Mouse (Mus musculus): ENCODE measurements around the gene Egfl6. TPM values are rescaled to one million over a fixed set of nuclear protein-coding genes. Genes with fewer than 3 reads are reported as not detected.

Gene Egfl6
- polyA plus RNA-seq (2012; rRNA removed; ENCODE audit: low replicate concordance): not detected in 2 replicates

DNA sequence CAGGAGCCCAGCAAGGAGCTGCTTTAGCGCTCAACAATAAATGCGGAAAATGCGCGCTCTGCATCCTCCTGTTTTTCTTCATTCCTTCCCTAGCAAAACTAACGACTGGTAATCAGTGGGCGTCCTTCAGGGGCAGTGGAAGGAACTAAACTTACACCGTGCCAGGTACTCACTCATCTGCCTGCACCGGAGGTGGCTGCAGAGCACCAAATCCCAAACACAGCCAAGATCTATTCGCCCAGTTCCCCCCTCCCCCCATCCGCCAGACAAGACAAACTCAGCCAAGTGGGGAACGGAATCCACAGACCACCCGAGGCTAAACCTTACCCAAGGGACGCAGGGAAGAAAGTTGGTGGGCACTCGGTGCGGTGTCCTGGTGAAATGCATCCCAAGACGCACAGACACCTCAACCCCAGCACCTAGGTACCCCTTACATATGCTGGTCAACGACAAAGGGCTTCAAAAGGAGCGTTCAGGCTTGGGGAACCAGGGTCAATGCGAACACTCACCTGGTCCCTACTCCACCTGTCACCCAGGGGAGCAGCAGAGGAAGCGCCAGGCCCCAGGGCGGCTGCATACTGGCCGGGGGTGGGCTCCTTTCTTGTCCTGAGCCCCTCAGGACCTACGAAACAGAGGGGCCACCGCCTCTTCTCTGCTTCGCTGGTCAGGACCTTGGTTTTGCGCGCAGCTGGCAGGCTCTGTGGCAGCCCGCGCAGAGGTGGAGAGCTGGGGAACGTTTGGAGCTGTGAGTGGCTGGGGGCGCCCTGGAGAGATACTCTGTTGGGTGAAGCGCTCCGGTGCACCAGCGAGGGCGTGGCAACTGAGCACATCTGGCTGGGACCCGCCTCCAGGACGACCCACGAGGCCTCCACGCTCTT lies at the start of gene Egfl6:
TSS of gene Egfl6 (minus strand) at position 774 of the 878 bp plus-strand sequence.

DNA sequence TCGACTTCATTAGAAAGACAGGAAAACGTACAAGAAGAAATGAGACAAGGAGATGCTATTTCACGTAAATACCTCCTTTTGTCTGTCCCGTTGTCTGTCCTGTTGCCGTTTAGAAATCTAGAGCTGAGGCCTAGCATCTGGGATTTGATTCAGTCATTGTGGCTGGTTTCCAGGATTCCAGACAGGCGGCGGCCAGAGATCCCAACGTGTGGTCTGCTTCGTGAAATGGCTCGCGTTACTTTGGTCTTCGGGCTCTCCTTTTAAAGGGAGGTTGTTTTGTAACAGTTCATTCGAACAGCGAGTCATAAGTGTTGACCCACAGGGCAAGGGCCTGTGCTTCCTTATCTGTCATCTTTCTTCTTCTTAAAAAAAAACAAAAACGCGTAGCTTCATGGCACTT lies 67.2 kb downstream of the Egfl6 start, which contains the start of gene Tceanc:
TSS of gene Tceanc (minus strand) at position 223 of the 400 bp plus-strand sequence.

DNA sequence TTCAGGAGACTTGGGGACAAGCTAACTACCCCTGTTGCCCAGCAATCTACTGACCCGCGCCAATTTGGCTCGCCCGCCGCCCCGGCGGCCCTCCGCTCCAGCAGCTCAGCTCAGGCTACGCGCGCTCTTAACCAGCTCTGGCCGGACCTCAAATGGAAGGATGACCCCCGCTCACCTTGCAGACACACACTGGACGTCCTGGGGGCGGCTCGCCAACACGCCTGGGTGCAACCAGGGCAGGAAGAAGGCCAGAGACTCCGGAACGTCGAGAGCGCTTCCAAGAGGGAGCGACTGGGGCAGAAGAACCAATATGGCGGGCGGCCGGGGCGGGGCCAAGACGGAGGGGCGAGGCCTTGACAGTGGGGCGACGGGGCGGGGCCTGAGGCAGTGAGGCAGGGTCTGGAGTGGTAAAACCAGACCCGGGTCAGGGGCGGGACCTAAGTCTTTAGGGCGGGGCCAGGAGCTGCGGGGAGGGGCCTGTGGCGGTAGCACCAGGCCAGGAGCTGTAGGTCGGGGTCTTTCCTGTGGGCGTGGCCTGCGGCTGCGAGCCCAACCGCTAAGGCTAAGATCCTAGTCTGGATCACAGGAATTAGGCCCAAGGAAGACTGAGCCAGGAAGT lies 106.0 kb downstream of the Egfl6 start, which contains the start of gene Rab9:
TSS of gene Rab9 (minus strand) at position 503 of the 619 bp plus-strand sequence.

Other genes starting within 250 kb of the Egfl6 start
- gene Trappc2, start 145.1 kb downstream of the Egfl6 start, polyA plus RNA-seq (2012; rRNA removed; ENCODE audit: low replicate concordance): 0.22 and 0.27 TPM in 2 replicates
- 0.23 and 0.39 TPM in 2 replicates for gene Ofd1, start 145.0 kb downstream of the Egfl6 start, polyA plus RNA-seq (2012; rRNA removed; ENCODE audit: low replicate concordance)
- 0.89 and 1.3 TPM in 2 replicates for gene Rab9, start 105.9 kb downstream of the Egfl6 start, polyA plus RNA-seq (2012; rRNA removed; ENCODE audit: low replicate concordance)
- 0.20 and 0.32 TPM in 2 replicates for gene Tceanc, start 67.2 kb downstream of the Egfl6 start, polyA plus RNA-seq (2012; rRNA removed; ENCODE audit: low replicate concordance)

Data from duodenum, adult 2 months (tissue).